Mouse (Mus musculus) frontal cortex, postnatal 36 days (tissue): ENCODE data around the gene Anxa4.
A peak's percentile ranks its signal among the peaks of the same experiment; 100 is the strongest.

Experiments used
- DNase-seq, 2 experiments: peaks; one replicate each; pipeline ENCODE4 v3.0.0; 2022; ENCODE audit warnings: low spot score in 2 of 2

Gene Anxa4

GRCm38 (mm10) chr6:86800467-86800866 lies 7.1 kb upstream of the Anxa4 start:
- DNase-seq, result no peak

- DNase-seq, result no peak
These were observed 4.1 kb upstream of the Anxa4 start for GRCm38 (mm10) chr6:86797455-86797854.

DNA sequence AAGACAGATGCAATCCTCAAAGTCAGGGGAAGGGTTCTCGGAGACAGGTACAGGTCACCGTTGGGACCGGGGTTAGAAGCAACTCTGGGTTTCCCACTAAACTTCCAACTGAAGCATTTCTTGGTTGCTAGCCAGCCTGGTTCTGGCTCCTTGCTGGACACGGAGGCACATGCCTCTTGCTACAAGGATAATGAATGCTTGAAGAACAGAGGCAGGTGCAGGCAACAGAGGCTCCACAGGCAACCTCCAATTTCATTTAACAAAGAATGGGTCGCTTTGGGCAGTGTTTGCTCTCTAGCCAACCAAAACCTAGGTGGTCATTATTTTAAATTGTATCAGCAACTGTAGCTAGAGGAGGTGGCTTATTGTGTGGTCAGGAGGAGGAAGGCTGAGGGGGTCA lies 573 bp upstream of the Anxa4 start:
- DNase-seq, result no peak

GRCm38 (mm10) chr6:86790351-86790943 lies 2.9 kb downstream of the Anxa4 start:
- no peak for DNase-seq

GRCm38 (mm10) chr6:86788242-86788641 lies 5.1 kb downstream of the Anxa4 start:
- no peak for DNase-seq

- DNase-seq, result no peak
These were observed 6.8 kb downstream of the Anxa4 start for GRCm38 (mm10) chr6:86786545-86786944.

- DNase-seq, result no peak
These were observed 8.6 kb downstream of the Anxa4 start for GRCm38 (mm10) chr6:86784739-86785138.

DNA sequence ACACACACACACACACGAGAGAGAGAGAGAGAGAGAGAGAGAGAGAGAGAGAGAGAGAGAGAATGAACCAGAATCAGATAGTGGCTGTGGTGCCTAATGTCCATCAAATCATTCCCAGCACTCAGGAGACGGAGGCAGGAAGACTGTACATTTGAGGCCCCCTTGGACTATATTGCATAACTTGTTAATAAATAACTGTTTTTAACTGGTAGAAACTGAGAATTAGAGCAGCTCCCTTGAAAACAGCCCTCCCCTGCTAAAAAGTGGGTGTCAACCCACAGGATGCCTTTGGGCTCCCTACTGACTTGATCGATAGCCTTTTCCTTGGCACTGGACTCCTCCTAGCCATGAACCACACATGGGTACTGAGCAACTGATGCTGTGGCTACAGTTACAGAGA lies 11.0 kb downstream of the Anxa4 start:
- no peak for DNase-seq

GRCm38 (mm10) chr6:86781361-86781957 lies 11.9 kb downstream of the Anxa4 start:
- DNase-seq, result no peak

DNA sequence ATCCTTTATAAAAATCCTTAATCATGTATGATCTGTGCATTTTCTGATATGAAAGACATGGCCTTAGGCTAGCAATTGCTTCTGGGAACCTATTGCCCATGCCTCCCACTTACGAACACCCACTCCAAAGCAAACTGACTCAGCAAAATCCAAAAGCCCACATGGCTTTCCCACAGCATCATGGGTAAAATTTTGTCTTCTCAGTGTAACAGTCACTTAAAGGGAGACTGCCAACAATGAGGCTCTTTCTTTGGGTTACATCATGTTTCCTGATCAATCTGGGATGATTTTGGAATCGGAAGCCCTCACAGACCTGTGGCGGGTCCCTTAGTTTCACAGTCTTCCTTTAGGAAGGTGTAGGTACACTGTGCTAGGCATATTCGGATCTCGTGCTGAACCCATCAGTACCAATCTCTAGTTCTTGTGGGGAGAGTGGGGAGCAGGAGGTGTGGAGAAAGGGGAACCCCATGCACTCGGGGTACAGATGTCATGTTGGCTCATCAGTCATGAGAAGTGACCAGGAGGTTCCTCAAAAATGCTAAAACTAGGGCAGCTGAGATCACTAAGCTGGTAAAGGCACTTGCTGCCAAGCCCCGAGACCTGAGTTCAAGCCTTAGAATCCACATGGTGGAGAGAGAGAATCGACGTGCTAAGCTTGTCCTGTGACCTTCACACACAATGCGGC lies 14.3 kb downstream of the Anxa4 start:
- DNase-seq, result no peak

GRCm38 (mm10) chr6:86777181-86777580 lies 16.2 kb downstream of the Anxa4 start:
- DNase-seq, result no peak

DNA sequence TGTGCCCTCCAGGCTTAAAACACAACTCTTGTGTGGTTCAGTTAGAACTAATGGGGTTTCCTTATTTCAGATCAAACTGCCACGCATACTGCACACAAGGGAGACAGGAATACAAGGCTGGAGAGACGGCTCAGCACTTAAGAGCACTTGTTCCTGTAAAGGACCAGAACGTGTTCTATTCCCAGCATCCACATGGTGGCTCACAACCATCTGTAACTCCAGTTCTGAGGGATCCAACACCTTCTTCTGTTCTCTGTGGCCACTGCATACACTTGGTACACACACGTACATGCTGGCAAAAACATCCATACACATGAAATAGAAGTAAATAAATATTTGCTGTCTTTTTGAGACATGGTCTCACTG lies 16.7 kb downstream of the Anxa4 start:
- peak in 1 of 2 experiments; percentile 62 for DNase-seq

DNA sequence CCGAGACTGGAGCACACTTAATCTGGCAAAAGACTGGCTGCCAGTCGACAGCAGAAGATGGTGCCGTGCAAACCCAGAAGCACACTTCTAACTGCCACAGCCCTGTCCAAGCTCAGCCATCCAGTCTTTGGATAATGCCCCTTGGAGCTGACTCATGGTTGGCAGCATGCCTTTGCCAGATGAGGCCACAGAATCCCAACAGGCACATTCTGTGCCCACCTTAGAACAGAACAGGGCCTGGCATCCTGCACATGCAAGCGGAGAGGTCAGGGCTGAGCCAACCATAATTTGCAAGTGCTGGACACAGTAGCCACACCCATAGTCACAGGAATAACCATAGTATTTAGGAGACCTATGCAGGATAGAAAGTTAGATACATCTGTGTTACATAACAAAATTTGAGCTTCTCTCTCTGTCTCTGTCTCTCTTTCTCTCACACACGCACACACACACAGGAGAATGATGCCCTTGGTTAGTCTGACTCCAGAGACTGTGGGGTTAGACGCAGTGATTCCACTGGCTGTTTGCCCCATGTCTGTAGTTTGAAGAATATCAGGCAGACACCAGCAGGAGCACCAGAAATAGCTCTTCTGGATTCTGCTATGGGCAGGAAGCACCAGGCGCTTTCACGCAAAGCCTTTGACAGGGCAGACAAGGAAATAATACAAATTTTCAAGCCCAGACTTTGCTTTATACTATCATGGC lies 17.2 kb downstream of the Anxa4 start:
- DNase-seq, result peak; percentile 30 to 43

DNA sequence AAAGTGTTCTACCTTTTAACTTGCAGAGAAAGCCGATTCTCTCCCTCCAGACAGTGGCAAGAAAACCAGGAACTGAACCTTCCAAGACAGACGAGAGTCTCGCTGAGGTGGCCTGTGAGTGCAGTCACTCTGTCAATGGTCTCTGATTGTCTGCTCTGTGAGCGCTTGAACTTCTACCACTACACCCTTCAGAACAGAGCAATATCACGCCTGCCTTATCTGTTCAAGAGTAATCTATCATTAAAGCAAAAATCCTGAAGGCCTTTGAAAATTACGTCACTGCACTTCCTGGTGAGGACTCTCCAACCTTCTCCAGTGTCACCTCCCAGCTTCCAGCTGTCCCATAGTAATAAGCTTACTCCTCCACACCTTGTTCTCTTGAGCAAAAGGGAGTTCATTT lies 18.4 kb downstream of the Anxa4 start:
- DNase-seq, result no peak

- no peak for DNase-seq
These were observed 19.6 kb downstream of the Anxa4 start for GRCm38 (mm10) chr6:86773830-86774229.

- peak; percentile 28 to 49 for DNase-seq
These were observed 20.8 kb downstream of the Anxa4 start for GRCm38 (mm10) chr6:86772631-86773030.

DNA sequence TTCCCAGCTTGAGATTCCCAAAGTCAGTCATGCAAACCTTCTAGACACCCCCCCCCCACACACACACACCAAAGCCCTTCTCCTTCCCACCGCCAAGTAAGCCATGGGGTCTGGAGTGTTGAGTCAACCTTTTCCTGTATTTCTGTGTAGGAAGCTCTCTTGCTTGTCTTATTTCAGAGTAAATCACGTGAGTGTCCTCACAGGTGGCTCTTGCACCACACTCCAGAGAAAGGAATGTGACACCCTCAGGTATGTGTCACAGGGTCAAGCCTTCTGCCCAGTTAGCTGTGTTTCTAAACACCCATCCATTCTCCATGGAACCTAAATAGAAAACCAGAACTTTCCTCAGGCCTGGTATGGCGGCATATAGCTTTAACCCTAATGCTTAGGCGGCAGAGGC lies 24.4 kb downstream of the Anxa4 start:
- no peak for DNase-seq

- DNase-seq, result no peak
These were observed 25.1 kb downstream of the Anxa4 start for GRCm38 (mm10) chr6:86768186-86768776.

- no peak for DNase-seq
These were observed 25.9 kb downstream of the Anxa4 start for GRCm38 (mm10) chr6:86767465-86767864.

DNA sequence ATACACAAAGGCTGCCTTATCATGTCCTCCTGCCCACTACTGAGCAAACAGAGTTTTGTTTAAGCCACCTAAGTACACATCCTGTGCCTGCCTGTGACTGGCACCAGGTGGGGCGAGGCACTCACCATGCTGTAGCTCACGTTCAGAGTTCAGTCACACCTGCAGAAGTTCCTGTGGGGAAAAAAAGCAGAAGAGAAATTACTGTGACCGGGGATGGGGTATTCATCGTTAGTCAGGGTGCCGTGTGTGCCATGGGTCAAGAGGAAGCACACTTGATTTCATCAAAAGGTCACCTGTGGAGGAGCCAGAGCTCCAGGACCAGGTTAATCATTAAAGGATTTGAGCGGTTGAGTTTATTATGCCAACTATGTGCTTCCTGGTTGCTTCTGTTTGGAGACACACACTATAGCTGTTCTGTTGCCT lies 27.7 kb downstream of the Anxa4 start:
- no peak for DNase-seq

- no peak for DNase-seq
These were observed 39.1 kb downstream of the Anxa4 start for GRCm38 (mm10) chr6:86754105-86754863.
